Mouse (Mus musculus): ENCODE results near the gene Vps35l. TPM values are rescaled to one million over a fixed set of nuclear protein-coding genes. Genes with fewer than 3 reads are reported as not detected.

The Vps35l gene
- polyA plus RNA-seq, 1 experiment from 2014 or later: 91.0 TPM

DNA sequence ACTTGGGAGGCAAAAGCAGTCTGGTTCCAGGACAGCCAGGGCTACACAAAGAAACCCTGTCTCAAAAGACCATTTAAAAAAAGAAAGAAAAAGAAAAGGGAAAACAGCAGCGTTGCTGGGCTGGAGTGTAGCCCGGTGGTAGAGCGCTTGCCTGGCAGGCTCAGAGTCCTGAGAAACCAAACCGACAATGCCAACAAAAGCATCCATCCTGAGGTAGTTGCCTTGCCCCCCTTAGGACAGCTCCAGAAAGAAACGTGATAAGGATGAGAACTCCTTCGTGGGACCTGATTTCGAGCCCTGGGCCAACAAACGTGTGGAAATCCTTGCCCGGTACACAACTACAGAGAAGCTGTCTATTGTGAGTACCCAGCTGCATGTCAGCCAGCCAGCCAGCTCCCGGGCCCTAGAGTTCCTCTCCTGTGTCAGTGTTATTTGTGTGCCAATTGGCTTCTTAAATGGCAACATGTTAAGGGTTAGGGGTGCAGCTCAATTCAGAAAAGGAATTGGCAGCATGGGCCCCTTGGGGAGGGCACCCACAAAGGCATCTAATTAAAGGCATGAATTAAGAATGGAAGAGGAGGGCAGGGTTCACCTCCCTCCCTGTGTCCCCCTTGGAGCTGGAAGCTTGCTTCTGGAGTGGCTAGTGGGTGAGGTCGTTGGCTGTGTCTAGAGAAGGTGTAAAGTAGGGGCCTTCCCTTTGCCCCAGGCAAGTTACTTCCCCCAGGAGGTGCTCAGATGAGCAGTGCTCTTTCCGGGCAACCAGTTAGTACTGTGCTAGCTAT, 8.1 kb downstream of the Vps35l start:
- WGBS: 81% methylated on average over 12 of the region's 12 CpGs
- H3K9ac ChIP-seq (ENCODE audit: low read length): no peak overlapping the region
- no peak overlapping the region for H3K4me3 ChIP-seq (ENCODE audit: low read depth, low read length)
- DNase-seq (ENCODE audit: low spot score) (peak; percentile 22), ATAC-seq (peak; percentile 34; the same call in 1 of the 2 replicates)
- H3K36me3 ChIP-seq (ENCODE audit: control insufficient read depth, insufficient read depth, low read length): peaks cover 79% of the 10 kb centered on the region
- H3K27me3 ChIP-seq (replicated peaks; ENCODE audit: control insufficient read depth, insufficient read depth, low read length): no peaks in the 10 kb centered on the region
- no peaks in the 10 kb centered on the region for H3K9me3 ChIP-seq (replicated peaks; ENCODE audit: control insufficient read depth, low read length)
- H3K27ac ChIP-seq (ENCODE audit: low read depth, low read length): no peak overlapping the region
- H3K4me2 ChIP-seq (ENCODE audit: low read length): no peak overlapping the region
- no peaks in the 10 kb centered on the region for H3K4me1 ChIP-seq (ENCODE audit: control insufficient read depth, insufficient read depth, low read length)

DNA sequence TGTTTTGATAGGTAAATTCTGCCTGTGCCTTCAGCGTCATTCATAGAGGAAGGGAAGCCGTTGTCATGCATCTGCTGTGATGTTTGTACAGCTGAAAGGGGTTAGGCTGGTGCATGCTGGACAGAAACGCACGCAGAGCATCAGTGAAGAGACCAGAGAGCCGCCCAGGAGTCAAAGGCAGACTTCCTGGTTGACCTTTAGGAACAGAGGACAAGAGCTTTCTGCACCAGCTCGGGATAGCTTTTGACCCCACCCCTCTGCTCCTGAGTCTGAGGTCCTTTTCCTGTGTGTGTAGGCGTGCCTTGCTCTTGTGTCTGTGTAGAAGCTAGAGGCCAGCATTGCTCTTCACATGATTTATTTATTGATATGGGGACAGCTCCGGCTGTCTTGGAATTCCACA, 9.7 kb downstream of the Vps35l start:
- 90% methylated on average over 8 of the region's 8 CpGs for WGBS
- Histone ChIP-seq H3K4me1 (ENCODE audit: control insufficient read depth, insufficient read depth, low read length) (no peaks in the 10 kb centered on the region), H3K27me3 (replicated peaks; ENCODE audit: control insufficient read depth, insufficient read depth, low read length) (no peaks in the 10 kb centered on the region), H3K27ac (ENCODE audit: low read depth, low read length) (no peak overlapping the region), H3K9ac (ENCODE audit: low read length) (no peak overlapping the region), H3K4me3 (ENCODE audit: low read depth, low read length) (no peak overlapping the region), H3K9me3 (replicated peaks; ENCODE audit: control insufficient read depth, low read length) (no peaks in the 10 kb centered on the region), H3K36me3 (ENCODE audit: control insufficient read depth, insufficient read depth, low read length) (peaks cover 89% of the 10 kb centered on the region), H3K4me2 (ENCODE audit: low read length) (no peak overlapping the region)
- DNase-seq (ENCODE audit: low spot score) (no peak), ATAC-seq (no peak)

GRCm38 (mm10) chr7:118751625-118752024, 11.6 kb downstream of the Vps35l start:
- ATAC-seq (no peak), DNase-seq (ENCODE audit: low spot score) (no peak)
- Histone ChIP-seq H3K27me3 (replicated peaks; ENCODE audit: control insufficient read depth, insufficient read depth, low read length) (no peaks in the 10 kb centered on the region), H3K4me2 (ENCODE audit: low read length) (no peak overlapping the region), H3K4me1 (ENCODE audit: control insufficient read depth, insufficient read depth, low read length) (no peaks in the 10 kb centered on the region), H3K9ac (ENCODE audit: low read length) (no peak overlapping the region), H3K4me3 (ENCODE audit: low read depth, low read length) (no peak overlapping the region), H3K9me3 (replicated peaks; ENCODE audit: control insufficient read depth, low read length) (no peaks in the 10 kb centered on the region), H3K27ac (ENCODE audit: low read depth, low read length) (no peak overlapping the region), H3K36me3 (ENCODE audit: control insufficient read depth, insufficient read depth, low read length) (peaks cover 91% of the 10 kb centered on the region)
- WGBS: 94% methylated on average over 7 of the region's 7 CpGs

DNA sequence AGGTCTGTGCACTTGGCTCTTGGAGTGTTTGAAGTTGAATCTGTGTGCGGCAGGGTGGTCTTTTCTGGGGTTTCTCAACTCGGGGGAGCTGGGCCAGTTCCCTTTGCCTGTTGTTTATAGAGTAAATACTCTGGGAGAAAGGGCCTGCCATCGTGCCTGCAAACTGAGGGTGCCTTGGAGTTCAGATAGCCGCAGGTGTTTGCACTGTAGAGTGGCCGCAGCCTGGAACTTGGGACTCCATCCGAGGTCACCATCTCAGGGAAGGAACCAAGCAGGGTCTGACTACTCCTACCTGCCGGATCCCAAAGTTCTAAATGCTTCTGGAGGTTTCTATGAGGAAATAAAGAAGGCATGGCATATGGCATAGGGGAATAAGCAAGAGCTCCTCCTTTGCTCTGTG, 15.7 kb downstream of the Vps35l start:
- H3K4me2 ChIP-seq (ENCODE audit: low read length): no peak overlapping the region
- peaks cover 68% of the 10 kb centered on the region for H3K36me3 ChIP-seq (ENCODE audit: control insufficient read depth, insufficient read depth, low read length)
- no peaks in the 10 kb centered on the region for H3K4me1 ChIP-seq (ENCODE audit: control insufficient read depth, insufficient read depth, low read length)
- no peaks in the 10 kb centered on the region for H3K27me3 ChIP-seq (replicated peaks; ENCODE audit: control insufficient read depth, insufficient read depth, low read length)
- 89% methylated on average over 7 of the region's 7 CpGs for WGBS
- no peak overlapping the region for H3K27ac ChIP-seq (ENCODE audit: low read depth, low read length)
- H3K9me3 ChIP-seq (replicated peaks; ENCODE audit: control insufficient read depth, low read length): no peaks in the 10 kb centered on the region
- H3K9ac ChIP-seq (ENCODE audit: low read length): no peak overlapping the region
- no peak overlapping the region for H3K4me3 ChIP-seq (ENCODE audit: low read depth, low read length)
- DNase-seq (ENCODE audit: low spot score) (no peak), ATAC-seq (no peak)

GRCm38 (mm10) chr7:118756490-118757265, 16.7 kb downstream of the Vps35l start:
- H3K4me2 ChIP-seq (ENCODE audit: low read length): no peak overlapping the region
- H3K4me1 ChIP-seq (ENCODE audit: control insufficient read depth, insufficient read depth, low read length): no peaks in the 10 kb centered on the region
- H3K4me3 ChIP-seq (ENCODE audit: low read depth, low read length): no peak overlapping the region
- no peak overlapping the region for H3K9ac ChIP-seq (ENCODE audit: low read length)
- no peak overlapping the region for H3K27ac ChIP-seq (ENCODE audit: low read depth, low read length)
- H3K36me3 ChIP-seq (ENCODE audit: control insufficient read depth, insufficient read depth, low read length): peaks cover 68% of the 10 kb centered on the region
- DNase-seq (ENCODE audit: low spot score) (no peak), ATAC-seq (no peak)
- 95% methylated on average over 24 of the region's 24 CpGs for WGBS
- no peaks in the 10 kb centered on the region for H3K9me3 ChIP-seq (replicated peaks; ENCODE audit: control insufficient read depth, low read length)
- H3K27me3 ChIP-seq (replicated peaks; ENCODE audit: control insufficient read depth, insufficient read depth, low read length): no peaks in the 10 kb centered on the region

- DNase-seq (ENCODE audit: low spot score) (no peak), ATAC-seq (no peak)
- H3K9me3 ChIP-seq (replicated peaks; ENCODE audit: control insufficient read depth, low read length): no peaks in the 10 kb centered on the region
- H3K27ac ChIP-seq (ENCODE audit: low read depth, low read length): no peak overlapping the region
- H3K36me3 ChIP-seq (ENCODE audit: control insufficient read depth, insufficient read depth, low read length): peaks cover 68% of the 10 kb centered on the region
- no peaks in the 10 kb centered on the region for H3K4me1 ChIP-seq (ENCODE audit: control insufficient read depth, insufficient read depth, low read length)
- H3K4me3 ChIP-seq (ENCODE audit: low read depth, low read length): no peak overlapping the region
- H3K9ac ChIP-seq (ENCODE audit: low read length): no peak overlapping the region
- no peaks in the 10 kb centered on the region for H3K27me3 ChIP-seq (replicated peaks; ENCODE audit: control insufficient read depth, insufficient read depth, low read length)
- 84% methylated on average over 4 of the region's 4 CpGs for WGBS
- H3K4me2 ChIP-seq (ENCODE audit: low read length): no peak overlapping the region
Measured at GRCm38 (mm10) chr7:118758369-118758768, 18.3 kb downstream of the Vps35l start.

GRCm38 (mm10) chr7:118759372-118759771, 19.3 kb downstream of the Vps35l start:
- H3K27ac ChIP-seq (ENCODE audit: low read depth, low read length): no peak overlapping the region
- no peak overlapping the region for H3K4me2 ChIP-seq (ENCODE audit: low read length)
- H3K9ac ChIP-seq (ENCODE audit: low read length): no peak overlapping the region
- H3K9me3 ChIP-seq (replicated peaks; ENCODE audit: control insufficient read depth, low read length): no peaks in the 10 kb centered on the region
- 71% methylated on average over 5 of the region's 5 CpGs for WGBS
- no peak overlapping the region for H3K4me3 ChIP-seq (ENCODE audit: low read depth, low read length)
- no peak for ATAC-seq
- H3K4me1 ChIP-seq (ENCODE audit: control insufficient read depth, insufficient read depth, low read length): no peaks in the 10 kb centered on the region
- H3K36me3 ChIP-seq (ENCODE audit: control insufficient read depth, insufficient read depth, low read length): peaks cover 69% of the 10 kb centered on the region
- H3K27me3 ChIP-seq (replicated peaks; ENCODE audit: control insufficient read depth, insufficient read depth, low read length): no peaks in the 10 kb centered on the region
- DNase-seq (ENCODE audit: low spot score): peak; percentile 19

DNA sequence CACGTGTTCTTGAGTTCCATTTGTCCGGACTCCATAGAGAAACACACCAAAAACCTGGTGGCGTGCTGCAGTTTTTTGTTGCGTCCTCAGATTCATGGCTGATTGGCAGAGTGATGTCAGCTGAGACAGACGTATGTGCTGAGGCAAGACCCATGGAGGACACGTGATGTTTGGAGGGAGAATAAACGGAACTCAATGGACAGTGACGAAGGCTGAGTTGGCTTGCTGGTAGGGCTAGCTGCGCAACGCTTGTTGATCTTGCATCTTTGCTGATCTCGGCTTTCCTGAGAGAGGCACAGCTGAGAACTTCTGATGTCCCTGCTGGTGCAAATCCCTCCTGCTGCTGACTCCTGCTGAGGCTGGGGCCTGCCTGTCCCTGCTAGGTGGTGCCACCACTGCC, 23.9 kb downstream of the Vps35l start:
- Histone ChIP-seq H3K9ac (ENCODE audit: low read length) (no peak overlapping the region), H3K27ac (ENCODE audit: low read depth, low read length) (no peak overlapping the region), H3K27me3 (replicated peaks; ENCODE audit: control insufficient read depth, insufficient read depth, low read length) (no peaks in the 10 kb centered on the region), H3K4me1 (ENCODE audit: control insufficient read depth, insufficient read depth, low read length) (no peaks in the 10 kb centered on the region), H3K9me3 (replicated peaks; ENCODE audit: control insufficient read depth, low read length) (no peaks in the 10 kb centered on the region), H3K4me3 (ENCODE audit: low read depth, low read length) (no peak overlapping the region), H3K36me3 (ENCODE audit: control insufficient read depth, insufficient read depth, low read length) (peaks cover 52% of the 10 kb centered on the region), H3K4me2 (ENCODE audit: low read length) (no peak overlapping the region)
- WGBS: 92% methylated on average over 11 of the region's 11 CpGs
- DNase-seq (ENCODE audit: low spot score): no peak
- ATAC-seq: no peak

DNA sequence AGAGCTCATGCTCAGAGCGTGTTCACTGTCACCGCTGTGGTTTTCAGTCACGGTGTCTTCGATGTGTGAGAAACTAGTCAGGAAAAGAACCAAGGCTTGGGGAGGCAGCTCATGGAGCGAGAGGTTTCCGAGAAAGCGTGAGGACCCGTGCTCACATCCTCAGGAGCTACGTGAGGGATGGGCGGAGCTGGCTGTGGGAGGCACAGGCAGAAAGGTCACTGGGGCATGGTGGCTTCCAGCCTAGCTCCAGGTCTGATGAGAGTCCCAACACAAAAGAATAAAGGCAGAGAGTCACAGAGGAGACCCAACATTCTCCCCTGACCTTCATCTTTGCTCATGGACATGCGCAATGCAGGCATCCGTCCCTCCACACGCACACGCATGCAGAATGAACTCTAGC, 24.7 kb downstream of the Vps35l start:
- H3K4me2 ChIP-seq (ENCODE audit: low read length): no peak overlapping the region
- no peak overlapping the region for H3K9ac ChIP-seq (ENCODE audit: low read length)
- H3K4me3 ChIP-seq (ENCODE audit: low read depth, low read length): no peak overlapping the region
- no peaks in the 10 kb centered on the region for H3K4me1 ChIP-seq (ENCODE audit: control insufficient read depth, insufficient read depth, low read length)
- peaks cover 49% of the 10 kb centered on the region for H3K36me3 ChIP-seq (ENCODE audit: control insufficient read depth, insufficient read depth, low read length)
- no peaks in the 10 kb centered on the region for H3K9me3 ChIP-seq (replicated peaks; ENCODE audit: control insufficient read depth, low read length)
- no peak for DNase-seq (ENCODE audit: low spot score)
- no peak for ATAC-seq
- WGBS: 87% methylated on average over 14 of the region's 14 CpGs
- H3K27ac ChIP-seq (ENCODE audit: low read depth, low read length): no peak overlapping the region
- H3K27me3 ChIP-seq (replicated peaks; ENCODE audit: control insufficient read depth, insufficient read depth, low read length): no peaks in the 10 kb centered on the region
